Mouse (Mus musculus): ENCODE data around the gene Mettl18.

Gene Mettl18

DNA sequence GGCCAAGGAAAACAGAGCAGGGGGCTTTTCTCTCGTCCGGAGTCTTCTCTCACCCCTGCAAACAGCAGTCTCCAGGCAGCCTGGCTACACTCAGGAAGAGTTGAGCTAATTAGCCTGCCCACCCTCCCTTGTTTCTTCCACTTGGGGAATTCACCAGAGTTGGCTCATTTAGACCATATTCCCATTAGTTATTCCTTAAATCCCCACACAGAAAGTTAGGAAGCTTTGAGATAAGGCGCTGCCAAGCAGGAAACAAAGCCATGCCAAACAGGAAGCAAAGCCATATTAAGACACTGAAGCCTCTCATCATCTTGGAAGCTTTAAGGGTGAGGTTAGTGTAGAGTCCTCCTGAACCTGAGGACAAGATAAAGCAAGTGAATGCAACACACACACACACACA lies 48.9 kb downstream of the Mettl18 start:
- DNase-seq (ENCODE audit: low read depth), result no peak
